Mouse (Mus musculus) lung, adult 2 months (tissue): ENCODE results near the gene Stx16.

Experiments
- CTCF ChIP-seq: fragments of 200-500 bp; IDR thresholded peaks from 2 replicates; pipeline ENCODE4 v1.5.1; 2011; ENCODE audit warnings: mild to moderate bottlenecking, low read length, control low read depth; ENCODE audit not compliant: insufficient read depth
- POLR2A ChIP-seq: fragments of 200-500 bp; IDR thresholded peaks from 2 replicates; pipeline ENCODE4 v1.6.1; 2011; ENCODE audit warnings: low read depth, mild to moderate bottlenecking, control low read depth, low read length, borderline replicate concordance; ENCODE audit errors: extremely low read depth

- TF ChIP-seq CTCF: no peak
- no peak for TF ChIP-seq POLR2A
Observed at GRCm38 (mm10) chr2:174121411-174121947, 45.4 kb downstream of the Stx16 start.
